Mouse (Mus musculus) mouse embryonic stem cell (cell line): Measurements from ENCODE around the gene Ugt1a5.

Experiments used
- in situ Hi-C, 2 experiments: fragments of 300-500 bp; cut with MboI; formaldehyde crosslinking; loops; 1 replicate in 1 of 2; 3 replicates in 1 of 2; pipeline ENCODE4 v1.14.3; 2019 to 2020; ENCODE audit warnings: low sequenced_read_pairs in 2 of 2, low pct_unique_long_range_greater_than_20kb in 1 of 2, mixed read lengths in 1 of 2; ENCODE audit not compliant: unreplicated experiment in 1 of 2

Ugt1a5 gene

GRCm38 (mm10) chr1:88268070-88268469 is 102.3 kb downstream of the Ugt1a5 start:
- in situ Hi-C loops: no loop called here
